Mouse (Mus musculus) MEL (cell line): ENCODE measurements at regions not wholly inside any gene's neighbourhood (a gene's known extent, or its start where the extent isn't known, plus 50 kb on each side); places are given as distances from the start of the nearest gene placed in this dataset.

Experiments used
- DNase-seq: peaks from one replicate; pipeline ENCODE4 v3.0.0; 2011; ENCODE audit warnings: low read depth, low spot score
- H3K27ac ChIP-seq: 2 replicates; pipeline ENCODE4 v1.5.1; 2012; ENCODE audit warnings: low read depth, mild to moderate bottlenecking, control low read depth, low read length, moderate library complexity; ENCODE audit not compliant: control insufficient read depth
- H3K27me3 ChIP-seq, 2 experiments: fragments of 150-350 bp in 1 of 2; sonication (generic) in 1 of 2; 2 replicates each; pipeline ENCODE4 v1.6.1; 2012; ENCODE audit warnings: low read length in 2 of 2, mild to moderate bottlenecking in 2 of 2, improper control_type of control experiment in 1 of 2, moderate library complexity in 1 of 2; ENCODE audit not compliant: insufficient read depth in 2 of 2, control insufficient read depth in 1 of 2
- H3K36me3 ChIP-seq, 2 experiments: 2 replicates each; pipeline ENCODE4 v1.6.1; 2012 to 2014; ENCODE audit warnings: low read length in 2 of 2, improper control_type of control experiment in 1 of 2, inconsistent platforms in 1 of 2, mild to moderate bottlenecking in 1 of 2; ENCODE audit not compliant: insufficient read depth in 2 of 2, control insufficient read depth in 1 of 2
- H3K4me1 ChIP-seq, 2 experiments: fragments of 150-350 bp in 1 of 2; sonication (generic) in 1 of 2; 2 replicates each; pipeline ENCODE4 v1.6.1; 2012; ENCODE audit warnings: low read length in 2 of 2, improper control_type of control experiment in 1 of 2, mild to moderate bottlenecking in 1 of 2; ENCODE audit not compliant: insufficient read depth in 2 of 2, control insufficient read depth in 1 of 2
- H3K4me3 ChIP-seq, 2 experiments: fragments of 150-350 bp in 1 of 2; sonication (generic) in 1 of 2; 2 replicates each; pipeline ENCODE4 v1.5.1; 2012; ENCODE audit warnings: low read depth in 2 of 2, low read length in 2 of 2, mild to moderate bottlenecking in 2 of 2, moderate library complexity in 2 of 2, control low read depth in 1 of 2, improper control_type of control experiment in 1 of 2; ENCODE audit not compliant: control insufficient read depth in 1 of 2, insufficient read depth in 1 of 2
- H3K79me2 ChIP-seq: 2 replicates; pipeline ENCODE4 v1.6.1; 2012; ENCODE audit warnings: mild to moderate bottlenecking, low read length, moderate library complexity; ENCODE audit not compliant: control insufficient read depth, poor library complexity, insufficient read depth
- H3K9ac ChIP-seq: 2 replicates; pipeline ENCODE4 v1.6.1; 2012; ENCODE audit warnings: low read depth, mild to moderate bottlenecking, control low read depth, low read length, moderate library complexity; ENCODE audit not compliant: control insufficient read depth, poor library complexity, severe bottlenecking
- H3K9me3 ChIP-seq: fragments of 150-350 bp; sonication (generic); replicated peaks from 2 replicates; pipeline ENCODE4 v1.6.1; 2012; ENCODE audit warnings: mild to moderate bottlenecking, low read length, improper control_type of control experiment, moderate library complexity; ENCODE audit not compliant: insufficient read depth
- CTCF ChIP-seq, 3 experiments: IDR thresholded peaks in 2 of 3; conservative IDR thresholded peaks in 1 of 3; 2 replicates each; pipeline ENCODE4 v1.5.1; 2011 to 2012; ENCODE audit warnings: low read length in 3 of 3, low read depth in 2 of 3, mild to moderate bottlenecking in 2 of 3, improper control_type of control experiment in 1 of 3, inconsistent platforms in 1 of 3, mixed read lengths in 1 of 3, moderate library complexity in 1 of 3; ENCODE audit not compliant: control insufficient read depth in 1 of 3, insufficient read depth in 1 of 3, poor library complexity in 1 of 3, severe bottlenecking in 1 of 3
- EP300 ChIP-seq, 2 experiments: IDR thresholded peaks; 2 replicates each; pipeline ENCODE4 v1.6.1; 2011; ENCODE audit warnings: improper control_type of control experiment in 2 of 2, low read length in 2 of 2, low read depth in 1 of 2, mild to moderate bottlenecking in 1 of 2
- ETS1 ChIP-seq: IDR thresholded peaks from 2 replicates; pipeline ENCODE4 v1.6.1; 2012; ENCODE audit warnings: low read depth, mild to moderate bottlenecking, inconsistent platforms, low read length, improper control_type of control experiment, moderate library complexity
- JUND ChIP-seq: IDR thresholded peaks from 2 replicates; pipeline ENCODE4 v1.6.1; 2011; ENCODE audit warnings: low read depth, mild to moderate bottlenecking, improper control_type of control experiment, low read length
- KAT2A ChIP-seq: conservative IDR thresholded peaks from 2 replicates; pipeline ENCODE4 v1.6.1; 2012; ENCODE audit warnings: low read depth, low read length, improper control_type of control experiment, inconsistent platforms
- MAFK ChIP-seq: IDR thresholded peaks from 2 replicates; pipeline ENCODE4 v1.6.1; 2011; ENCODE audit warnings: low read depth, mild to moderate bottlenecking, low read length, improper control_type of control experiment, borderline replicate concordance
- MAZ ChIP-seq: IDR thresholded peaks from 2 replicates; pipeline ENCODE4 v1.6.1; 2012; ENCODE audit warnings: low read depth, mild to moderate bottlenecking, inconsistent platforms, low read length, improper control_type of control experiment
- MEF2A ChIP-seq: IDR thresholded peaks from 2 replicates; pipeline ENCODE4 v1.6.1; 2014; ENCODE audit warnings: low read depth, mild to moderate bottlenecking, inconsistent platforms, low read length, improper control_type of control experiment; ENCODE audit not compliant: poor library complexity, insufficient replicate concordance, severe bottlenecking; ENCODE audit errors: extremely low read depth
- MXI1 ChIP-seq: IDR thresholded peaks from 2 replicates; pipeline ENCODE4 v1.6.1; 2011; ENCODE audit warnings: mild to moderate bottlenecking, low read depth, low read length, improper control_type of control experiment
- MYC ChIP-seq: IDR thresholded peaks from 2 replicates; pipeline ENCODE4 v1.6.1; 2011; ENCODE audit warnings: low read depth, mild to moderate bottlenecking, low read length, improper control_type of control experiment, moderate library complexity
- NELFE ChIP-seq: IDR thresholded peaks from 2 replicates; pipeline ENCODE4 v1.6.1; 2011; ENCODE audit warnings: low read depth, low read length, improper control_type of control experiment
- POLR2A ChIP-seq, 2 experiments: IDR thresholded peaks; 2 replicates each; pipeline ENCODE4 v1.6.1; 2011 to 2012; ENCODE audit warnings: low read length in 2 of 2, mild to moderate bottlenecking in 2 of 2, control low read depth in 1 of 2, improper control_type of control experiment in 1 of 2, low read depth in 1 of 2, moderate library complexity in 1 of 2; ENCODE audit not compliant: control insufficient read depth in 1 of 2, insufficient read depth in 1 of 2, poor library complexity in 1 of 2
- POLR2AphosphoS5 ChIP-seq: IDR thresholded peaks from 2 replicates; pipeline ENCODE4 v1.6.1; 2012; ENCODE audit warnings: low read depth, borderline replicate concordance, mild to moderate bottlenecking, inconsistent platforms, low read length, moderate library complexity, mixed read lengths
- RAD21 ChIP-seq: IDR thresholded peaks from 2 replicates; pipeline ENCODE4 v1.6.1; 2011; ENCODE audit warnings: mild to moderate bottlenecking, low read depth, low read length, improper control_type of control experiment
- SIN3A ChIP-seq: IDR thresholded peaks from 2 replicates; pipeline ENCODE4 v1.6.1; 2012; ENCODE audit warnings: low read length, improper control_type of control experiment, inconsistent platforms
- TBP ChIP-seq: IDR thresholded peaks from 2 replicates; pipeline ENCODE4 v1.8.0; 2011; ENCODE audit warnings: low read depth, low read length, improper control_type of control experiment
- TCF12 ChIP-seq: IDR thresholded peaks from 2 replicates; pipeline ENCODE4 v1.6.1; 2014; ENCODE audit warnings: low read depth, mild to moderate bottlenecking, inconsistent platforms, low read length, improper control_type of control experiment, moderate library complexity
- USF1 ChIP-seq: IDR thresholded peaks from 2 replicates; pipeline ENCODE4 v1.6.1; 2014; ENCODE audit warnings: low read depth, mild to moderate bottlenecking, inconsistent platforms, low read length, improper control_type of control experiment, moderate library complexity
- USF2 ChIP-seq, 2 experiments: IDR thresholded peaks; 2 replicates each; pipeline ENCODE4 v1.6.1; 2011 to 2012; ENCODE audit warnings: improper control_type of control experiment in 2 of 2, low read length in 2 of 2, borderline replicate concordance in 1 of 2, inconsistent platforms in 1 of 2, low read depth in 1 of 2, mild to moderate bottlenecking in 1 of 2; ENCODE audit not compliant: insufficient read depth in 1 of 2
- ZC3H11A ChIP-seq: IDR thresholded peaks from 2 replicates; pipeline ENCODE4 v1.6.1; 2012; ENCODE audit warnings: low read depth, mild to moderate bottlenecking, inconsistent platforms, low read length, improper control_type of control experiment
- ZKSCAN1 ChIP-seq: IDR thresholded peaks from 2 replicates; pipeline ENCODE4 v1.6.1; 2012; ENCODE audit warnings: low read depth, mild to moderate bottlenecking, inconsistent platforms, low read length, improper control_type of control experiment, moderate library complexity
- ZMIZ1 ChIP-seq: IDR thresholded peaks from 2 replicates; pipeline ENCODE4 v1.6.1; 2012; ENCODE audit warnings: low read depth, mild to moderate bottlenecking, inconsistent platforms, low read length, improper control_type of control experiment, moderate library complexity
- ZNF384 ChIP-seq: IDR thresholded peaks from 2 replicates; pipeline ENCODE4 v1.6.1; 2012; ENCODE audit warnings: low read depth, mild to moderate bottlenecking, inconsistent platforms, low read length, improper control_type of control experiment

DNA sequence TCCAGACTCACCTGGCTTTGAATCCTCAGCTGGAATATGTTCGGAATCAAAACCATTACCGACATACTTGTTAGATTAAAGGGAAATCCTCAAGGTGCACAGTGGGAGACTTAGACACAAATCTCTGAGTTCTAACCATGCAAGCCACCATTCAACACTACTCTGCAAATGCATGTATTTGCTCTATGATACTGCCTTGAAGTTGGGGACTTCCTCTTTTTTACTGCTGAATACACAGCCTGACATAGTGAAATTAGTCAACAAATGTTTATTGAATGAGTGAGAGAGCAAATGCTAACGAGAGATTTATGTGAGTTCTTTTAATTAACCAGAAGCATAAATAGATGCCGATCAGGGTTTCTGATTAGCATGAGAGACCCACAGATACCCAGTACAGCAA lies 79.4 kb upstream of the Adra1b start:
- TF ChIP-seq TCF12 (no peak), CTCF (IDR thresholded peaks at IDR 0.05 in 2 of 3, conservative IDR thresholded peaks at IDR 0.05 in 1 of 3; ENCODE audit: control insufficient read depth in 1 of 3, insufficient read depth in 1 of 3, low read depth in 2 of 3, low read length in 3 of 3, poor library complexity in 1 of 3, severe bottlenecking in 1 of 3) (no peak), MAFK (no peak), ETS1 (no peak), SIN3A (no peak), POLR2A (IDR thresholded peaks at IDR 0.05; ENCODE audit: control insufficient read depth in 1 of 2, insufficient read depth in 1 of 2, low read depth in 1 of 2, low read length in 2 of 2, poor library complexity in 1 of 2) (no peak), ZKSCAN1 (no peak), ZC3H11A (no peak), RAD21 (no peak)
- no peak overlapping the region for H3K4me3 ChIP-seq
- H3K9ac ChIP-seq: no peak overlapping the region
- H3K36me3 ChIP-seq: no peaks in the 10 kb centered on the region
- no peaks in the 10 kb centered on the region for H3K4me1 ChIP-seq
- H3K79me2 ChIP-seq: no peaks in the 10 kb centered on the region
- H3K9me3 ChIP-seq: no peaks in the 10 kb centered on the region
- H3K27ac ChIP-seq: no peak overlapping the region
- H3K27me3 ChIP-seq: no peaks in the 10 kb centered on the region
- no peak for DNase-seq

DNA sequence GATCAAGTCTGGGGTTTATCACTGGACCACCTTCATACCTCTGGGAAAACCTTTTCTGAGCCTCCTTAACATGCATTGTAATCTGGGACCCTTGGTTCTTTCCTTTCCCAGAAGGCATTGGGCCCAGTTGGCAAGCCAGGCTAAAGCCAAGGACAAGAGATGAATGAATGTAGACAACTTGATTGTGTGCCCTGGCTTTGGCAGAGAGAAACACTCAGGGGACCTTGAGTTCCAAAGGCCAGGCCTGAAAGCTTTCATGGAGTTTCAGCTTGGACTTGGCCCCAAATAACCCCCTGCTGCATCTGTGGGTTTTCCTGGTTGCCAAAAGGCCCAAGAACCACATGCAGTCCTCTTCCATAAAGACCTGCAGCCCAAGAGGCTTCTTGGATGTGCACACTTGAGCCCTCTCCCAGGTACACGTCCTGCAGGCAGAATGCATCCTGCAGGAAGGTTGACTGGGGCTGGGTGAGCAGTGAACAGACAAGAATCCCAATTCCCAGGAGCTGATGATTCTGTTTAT lies 89.0 kb upstream of the Adra1b start:
- Histone ChIP-seq H3K9ac (no peak overlapping the region), H3K79me2 (no peaks in the 10 kb centered on the region), H3K27ac (no peak overlapping the region), H3K27me3 (no peaks in the 10 kb centered on the region), H3K4me1 (no peaks in the 10 kb centered on the region), H3K9me3 (no peaks in the 10 kb centered on the region), H3K36me3 (no peaks in the 10 kb centered on the region), H3K4me3 (no peak overlapping the region)
- TF ChIP-seq NELFE: no peak
- TF ChIP-seq MYC: no peak
- TF ChIP-seq MXI1: no peak
- TF ChIP-seq ZMIZ1: no peak
- no peak for TF ChIP-seq EP300 (IDR thresholded peaks at IDR 0.05; ENCODE audit: low read depth in 1 of 2, low read length in 2 of 2)
- TF ChIP-seq CTCF (IDR thresholded peaks at IDR 0.05 in 2 of 3, conservative IDR thresholded peaks at IDR 0.05 in 1 of 3; ENCODE audit: control insufficient read depth in 1 of 3, insufficient read depth in 1 of 3, low read depth in 2 of 3, low read length in 3 of 3, poor library complexity in 1 of 3, severe bottlenecking in 1 of 3): no peak
- TF ChIP-seq KAT2A: no peak
- TF ChIP-seq ETS1: no peak
- TF ChIP-seq USF2 (IDR thresholded peaks at IDR 0.05; ENCODE audit: borderline replicate concordance in 1 of 2, insufficient read depth in 1 of 2, low read depth in 1 of 2, low read length in 2 of 2): no peak
- TF ChIP-seq TBP: no peak
- TF ChIP-seq USF1: no peak
- no peak for TF ChIP-seq ZNF384
- no peak for TF ChIP-seq POLR2A (IDR thresholded peaks at IDR 0.05; ENCODE audit: control insufficient read depth in 1 of 2, insufficient read depth in 1 of 2, low read depth in 1 of 2, low read length in 2 of 2, poor library complexity in 1 of 2)
- TF ChIP-seq POLR2AphosphoS5: no peak
- no peak for TF ChIP-seq MAZ
- no peak for TF ChIP-seq ZC3H11A
- no peak for TF ChIP-seq JUND
- no peak for TF ChIP-seq RAD21
- no peak for TF ChIP-seq MEF2A
- no peak for TF ChIP-seq TCF12
- no peak for DNase-seq
